Mouse (Mus musculus): ENCODE measurements at regions not wholly inside any gene's neighbourhood (a gene's known extent, or its start where the extent isn't known, plus 50 kb on each side); places are given as distances from the start of the nearest gene placed in this dataset.

DNA sequence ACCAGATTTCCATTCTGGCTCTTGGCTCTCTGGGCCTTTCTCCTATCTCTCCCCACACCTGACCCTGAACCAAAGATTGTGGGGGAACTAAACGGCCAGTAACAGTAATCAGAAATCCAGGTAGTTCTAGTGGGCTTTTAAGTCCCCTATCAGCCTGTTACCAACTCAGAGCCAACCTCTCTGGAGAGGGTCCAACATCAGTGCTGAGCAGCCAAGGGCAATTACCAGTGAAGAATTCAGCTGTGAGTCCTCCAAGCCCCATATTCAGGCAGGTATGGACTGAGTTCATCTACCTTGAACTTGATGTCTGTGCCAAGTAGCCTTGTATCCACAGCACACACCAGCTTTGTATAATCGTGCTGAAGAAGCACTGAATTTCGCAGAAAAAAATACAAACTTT lies 1636.7 kb downstream of the Efnb2 start:
- DNase-seq (ENCODE audit: low read depth, low spot score) = no peak

DNA sequence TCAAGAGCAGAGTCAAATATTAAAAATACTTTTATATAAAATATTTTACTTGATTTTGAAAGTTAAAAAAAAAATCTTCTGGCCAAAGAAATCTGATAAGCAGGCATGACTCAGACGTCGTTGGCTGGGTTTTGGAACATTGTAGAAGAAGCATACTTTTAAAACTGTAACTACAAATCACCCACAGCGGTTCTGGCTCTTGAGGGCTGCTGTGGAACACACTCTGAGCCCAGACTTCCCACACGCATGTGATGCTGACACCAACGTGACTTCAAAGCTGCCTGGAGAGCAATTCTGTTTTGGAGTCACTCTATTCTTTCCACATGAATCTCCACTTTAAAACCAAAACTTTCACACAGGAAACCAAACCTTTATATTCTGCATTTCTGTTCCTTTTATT lies 1649.2 kb downstream of the Efnb2 start:
- no peak for DNase-seq (ENCODE audit: low read depth, low spot score)

DNA sequence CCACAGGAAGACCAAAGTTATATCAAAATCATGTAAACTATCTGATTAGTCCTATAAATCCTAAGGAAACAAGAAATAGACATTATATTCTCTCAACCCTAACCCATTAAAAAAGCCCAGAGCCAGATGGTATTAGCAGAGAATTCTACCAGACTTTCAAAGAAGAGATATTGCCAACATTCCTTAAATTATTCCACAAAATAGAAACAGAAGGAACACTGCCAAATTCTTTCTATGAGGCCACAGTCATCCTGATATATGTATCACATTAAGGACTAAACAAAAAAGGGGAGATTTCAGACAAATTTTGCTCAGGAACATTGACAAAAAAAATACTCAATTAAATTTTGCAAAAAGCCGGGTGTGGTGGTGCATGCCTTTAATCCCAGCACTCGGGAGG lies 1669.5 kb downstream of the Efnb2 start:
- DNase-seq (ENCODE audit: low read depth, low spot score) = no peak

DNA sequence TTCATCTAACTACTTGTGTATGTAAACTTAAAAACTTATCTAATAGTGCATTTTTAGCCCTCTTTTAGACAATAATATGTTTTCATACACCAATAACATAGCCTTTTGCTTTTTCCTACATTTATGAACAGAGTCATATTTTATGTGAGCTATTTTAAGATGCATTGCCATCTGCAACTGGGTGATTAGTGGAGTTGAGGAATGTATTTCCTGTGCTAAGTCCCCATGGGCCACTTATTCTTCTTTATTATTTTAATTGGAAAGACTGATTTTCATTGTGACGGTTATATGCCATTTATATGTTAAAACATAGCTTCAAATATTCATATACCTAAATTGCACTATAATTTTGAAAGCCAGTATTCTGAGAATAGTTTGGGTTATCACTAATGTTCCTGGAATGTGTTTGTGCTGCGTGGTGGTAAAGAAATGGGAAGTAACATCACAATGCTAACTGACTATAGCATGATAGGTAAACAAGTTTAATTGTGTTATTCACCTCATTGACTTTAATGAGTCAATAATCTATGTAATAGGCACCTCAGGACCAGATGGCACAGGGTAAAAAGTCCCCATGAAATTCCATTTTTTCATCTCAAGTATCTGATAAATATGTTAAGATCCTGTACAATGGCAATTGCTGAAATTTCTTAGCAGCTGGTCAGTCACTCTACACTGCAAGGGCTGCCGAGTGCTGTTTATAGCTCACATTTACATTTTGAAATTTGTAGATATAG lies 1671.5 kb downstream of the Efnb2 start:
- DNase-seq (ENCODE audit: low read depth, low spot score) = no peak

DNA sequence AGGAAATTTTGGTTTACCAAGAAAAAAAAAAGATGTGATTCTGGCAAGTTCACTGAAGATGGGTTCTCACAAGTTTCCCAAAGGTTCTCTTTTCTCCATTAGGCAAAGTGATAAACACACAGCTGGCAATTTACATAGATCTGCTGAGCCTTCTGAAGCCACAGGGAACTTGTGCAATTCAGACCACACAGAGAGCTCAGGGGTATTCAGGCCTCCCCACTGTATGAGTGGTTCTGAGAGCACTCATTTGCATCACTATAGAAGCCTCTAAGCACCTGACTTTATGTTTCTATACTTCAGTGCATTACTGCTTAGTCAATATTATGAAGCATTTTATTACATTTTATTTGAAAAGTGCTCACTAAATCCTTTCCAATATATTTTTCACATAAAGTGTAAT lies 1687.1 kb downstream of the Efnb2 start:
- DNase-seq (ENCODE audit: low read depth, low spot score) = peak; percentile 9

DNA sequence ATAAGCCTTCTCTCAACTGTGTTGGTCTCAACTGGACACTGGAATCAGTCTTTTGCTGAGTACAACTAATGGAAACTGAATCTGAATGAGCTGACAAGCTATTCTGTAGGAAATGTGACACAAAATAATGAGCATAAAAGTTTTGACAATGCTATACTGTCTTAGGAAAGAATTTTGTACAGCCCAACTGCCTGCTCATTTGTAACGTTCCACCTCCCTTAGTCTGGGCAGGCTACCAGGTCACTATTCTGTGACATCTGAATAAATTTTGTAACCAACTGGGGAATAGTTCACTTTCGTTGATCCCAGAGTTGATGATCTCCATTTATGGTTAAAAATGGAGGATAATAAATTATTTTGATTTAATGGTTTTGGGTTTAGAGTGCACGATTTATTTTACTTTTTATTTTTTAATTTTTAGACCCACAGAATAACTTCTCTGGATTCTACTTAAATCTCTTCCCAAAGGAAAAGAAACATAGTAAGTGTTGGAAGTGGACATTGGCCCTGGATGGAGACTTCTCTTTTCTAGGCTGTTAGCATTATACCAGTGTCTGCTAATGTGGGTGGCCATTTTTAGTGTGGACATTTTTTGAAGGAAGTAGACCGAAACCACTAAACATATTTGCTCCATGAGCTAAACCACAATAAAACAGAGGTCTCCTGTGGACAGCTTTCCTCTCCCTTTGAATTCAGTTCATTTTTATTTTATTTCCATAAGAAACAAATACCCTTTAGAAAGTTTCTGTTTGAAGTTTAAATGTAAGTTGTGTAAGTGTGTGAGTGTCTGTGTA lies 1697.8 kb downstream of the Efnb2 start:
- no peak for DNase-seq (ENCODE audit: low read depth, low spot score)

DNA sequence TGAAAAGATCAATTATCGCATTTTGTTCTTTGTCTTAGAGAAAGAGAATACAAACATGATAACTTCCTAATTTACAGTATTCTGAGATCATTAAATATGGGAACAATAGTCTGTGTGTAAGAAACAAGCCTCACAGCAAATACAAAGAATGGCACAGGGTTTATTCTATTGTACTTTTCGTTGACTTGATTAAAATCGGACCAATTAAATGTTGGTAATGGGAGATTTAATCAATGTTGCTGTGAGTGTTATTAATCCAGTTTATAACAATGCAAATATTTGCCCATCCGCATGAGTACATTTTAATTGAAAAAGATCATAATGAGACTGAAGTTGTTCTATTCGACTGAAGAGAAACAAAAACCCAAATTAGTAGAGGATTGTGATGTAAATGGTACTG lies 1703.0 kb downstream of the Efnb2 start:
- no peak for DNase-seq (ENCODE audit: low read depth, low spot score)

DNA sequence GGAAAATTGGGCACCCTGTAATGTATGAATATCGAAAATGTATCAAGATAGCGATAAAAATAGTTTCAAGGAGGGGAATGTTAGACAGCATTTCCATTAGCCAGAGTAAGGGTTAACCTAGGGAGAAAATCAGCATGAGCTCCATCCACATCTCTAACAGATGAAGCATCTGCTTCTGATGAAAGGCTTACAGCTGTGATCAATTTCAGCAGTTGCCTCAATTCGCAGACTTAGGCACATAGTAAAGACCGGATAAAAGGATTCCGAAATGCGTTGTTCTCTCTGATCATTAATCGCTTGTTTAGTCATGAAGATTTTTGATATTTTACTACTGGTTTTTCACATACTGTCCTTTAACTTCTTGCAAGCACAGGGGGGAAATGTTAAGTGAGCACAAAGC lies 1706.8 kb downstream of the Efnb2 start:
- DNase-seq (ENCODE audit: low read depth, low spot score) = no peak

DNA sequence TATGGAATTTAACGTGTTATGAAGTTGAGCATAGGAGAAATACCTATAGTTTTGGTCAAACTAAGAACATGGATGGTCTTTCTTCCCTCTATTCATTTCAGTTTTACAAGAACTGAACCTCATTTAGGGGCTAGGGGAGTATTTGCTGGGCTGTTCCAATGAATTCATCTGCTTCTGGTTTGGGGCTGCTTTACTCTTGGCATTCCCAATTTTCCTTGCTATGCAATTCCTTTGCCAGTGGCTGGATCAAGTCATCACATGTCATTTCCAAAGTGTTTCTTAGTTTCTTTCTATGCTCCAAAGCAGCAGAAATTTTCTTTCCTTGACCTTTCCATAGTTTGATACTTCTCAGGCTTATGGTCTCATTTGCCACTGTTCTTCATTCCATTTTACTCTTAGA lies 1738.6 kb downstream of the Efnb2 start:
- no peak for DNase-seq (ENCODE audit: low read depth, low spot score)

DNA sequence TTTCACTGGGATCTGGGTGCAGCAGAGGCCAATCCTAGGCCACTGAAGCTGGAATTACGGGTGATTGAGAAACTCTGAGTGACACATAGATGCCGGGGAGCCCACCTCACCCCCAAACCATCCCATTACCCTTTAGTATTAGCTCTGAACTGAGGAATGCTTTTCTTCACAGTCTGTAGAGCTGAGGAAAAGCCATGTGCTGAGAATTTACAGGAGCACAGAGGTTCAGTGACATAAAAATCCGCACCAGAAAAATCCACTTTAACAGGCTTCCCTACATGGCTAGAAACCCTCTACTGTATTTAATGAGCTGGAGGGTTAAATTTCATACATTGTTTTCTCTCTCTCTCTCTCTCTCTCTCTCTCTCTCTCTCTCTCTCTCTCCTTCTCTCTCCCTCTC lies 1753.4 kb downstream of the Efnb2 start:
- no peak for DNase-seq (ENCODE audit: low read depth, low spot score)

DNA sequence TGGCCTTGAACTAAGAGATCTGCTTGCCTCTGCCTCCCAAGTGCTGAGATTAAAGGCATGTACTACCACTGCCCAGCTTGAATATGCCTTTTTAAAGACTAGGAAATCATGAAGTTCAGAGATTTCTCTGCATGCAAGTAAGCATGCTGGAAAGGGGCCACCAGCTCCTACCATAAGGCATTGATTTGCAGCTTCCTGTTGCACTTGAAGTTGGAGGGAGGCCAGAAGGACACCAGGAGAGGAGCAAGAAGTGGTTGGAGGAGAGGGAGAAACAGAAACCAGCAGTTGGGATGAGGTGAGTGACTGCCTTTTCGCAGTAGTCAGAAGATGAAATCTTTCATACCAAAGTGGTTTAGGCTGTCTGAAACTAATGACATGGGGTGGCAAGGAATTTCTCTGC lies 1769.6 kb downstream of the Efnb2 start:
- no peak for DNase-seq (ENCODE audit: low read depth, low spot score)

DNA sequence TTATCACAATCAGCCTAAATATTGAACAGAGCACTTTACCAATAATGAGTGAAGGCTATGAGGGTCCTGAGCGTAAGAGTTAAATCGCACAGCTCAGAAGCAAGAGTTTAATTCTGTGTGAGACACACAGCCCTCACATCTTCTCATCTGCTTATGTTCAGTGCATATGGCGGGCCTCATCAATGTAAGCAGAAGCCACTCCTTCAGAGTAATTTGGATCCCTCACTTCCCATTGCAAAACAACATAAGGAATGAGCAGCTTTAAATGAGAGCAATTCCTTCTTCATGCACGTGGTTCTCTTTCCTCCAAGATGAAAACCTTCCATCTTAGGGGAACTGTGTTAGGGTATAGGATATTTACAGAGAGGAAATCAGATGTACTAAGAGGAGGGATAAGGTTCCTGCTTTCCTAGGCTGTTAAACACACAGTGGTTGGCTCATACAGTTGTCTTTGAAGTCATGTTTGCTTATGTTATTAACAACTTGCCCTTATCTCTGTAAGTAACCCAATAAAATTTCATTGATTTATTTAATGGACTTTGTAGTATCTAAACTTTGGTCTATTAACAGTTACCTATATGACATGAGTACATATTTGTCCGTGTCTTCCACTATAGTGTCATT lies 1774.2 kb downstream of the Efnb2 start:
- DNase-seq (ENCODE audit: low read depth, low spot score) = no peak

DNA sequence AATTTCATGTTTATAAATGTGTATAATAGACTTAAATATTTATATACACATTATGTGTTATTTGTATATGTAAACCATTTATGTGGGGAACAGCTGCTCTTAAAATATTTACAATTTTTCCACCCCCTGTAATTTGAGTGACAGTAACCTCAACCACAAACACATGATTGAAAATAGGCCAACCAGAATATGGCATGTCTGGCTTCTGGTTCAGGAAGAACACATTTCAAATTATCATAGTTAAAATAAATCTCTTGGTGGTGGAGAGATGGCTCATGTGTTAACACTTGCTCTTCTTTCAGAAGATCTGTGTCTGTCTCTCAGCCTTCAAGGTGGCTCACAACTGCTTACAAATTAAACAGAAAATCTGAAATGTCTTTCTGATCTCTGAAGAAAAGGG lies 1776.2 kb downstream of the Efnb2 start:
- DNase-seq (ENCODE audit: low read depth, low spot score) = no peak

DNA sequence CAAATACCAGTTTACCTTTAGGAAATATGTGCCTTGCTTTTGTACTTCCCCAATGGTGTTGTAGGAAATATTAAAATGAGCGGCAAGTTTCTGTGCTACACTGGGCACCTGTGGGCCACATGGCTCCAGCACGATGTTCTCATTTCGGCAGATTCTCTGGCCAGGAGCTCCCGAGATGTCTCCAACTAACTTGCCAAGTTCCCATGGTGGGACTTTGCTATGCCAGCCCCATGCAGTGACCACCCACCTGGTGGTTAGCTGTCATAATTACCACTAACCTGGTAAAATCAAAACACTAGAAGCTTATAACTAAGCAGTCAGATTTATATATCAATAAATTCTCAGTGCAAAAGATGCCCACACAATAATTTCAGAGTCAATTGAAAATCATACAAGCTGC lies 1777.5 kb upstream of the Slc10a2 start:
- no peak for DNase-seq (ENCODE audit: low read depth, low spot score)

Measured in WW6 (cell line).